Mouse (Mus musculus) inflammation-experienced regulatory T-cells, adult 6 months (primary cell): ENCODE measurements around the gene Macrod2. TPM values are rescaled to one million over a fixed set of nuclear protein-coding genes. Genes with fewer than 3 reads are reported as not detected.
A peak's percentile ranks its signal among the peaks of the same experiment; 100 is the strongest.
"Not testable (repeated sequence)": the region's sequence is repeated elsewhere in the genome, so short reads cannot be mapped to it uniquely, and the experiment has no call there.

Experiments
- ATAC-seq: one replicate; pipeline ENCODE4 v1.8.0; 2017
- polyA plus RNA-seq, 3 experiments: library from polyadenylated mRNA; unstranded; fragments of 100-300 nt; shearing (Covaris generic); gene quantifications; one replicate each; pipeline ENCODE4 v1.2.1; 2017

The Macrod2 gene
- polyA plus RNA-seq, 3 experiments from 2014 or later = not detected

- no peak for ATAC-seq
Measured at GRCm38 (mm10) chr2:140704146-140704545, 309.0 kb downstream of the Macrod2 start.

- no peak for ATAC-seq
Measured at GRCm38 (mm10) chr2:140705278-140705677, 310.2 kb downstream of the Macrod2 start.

DNA sequence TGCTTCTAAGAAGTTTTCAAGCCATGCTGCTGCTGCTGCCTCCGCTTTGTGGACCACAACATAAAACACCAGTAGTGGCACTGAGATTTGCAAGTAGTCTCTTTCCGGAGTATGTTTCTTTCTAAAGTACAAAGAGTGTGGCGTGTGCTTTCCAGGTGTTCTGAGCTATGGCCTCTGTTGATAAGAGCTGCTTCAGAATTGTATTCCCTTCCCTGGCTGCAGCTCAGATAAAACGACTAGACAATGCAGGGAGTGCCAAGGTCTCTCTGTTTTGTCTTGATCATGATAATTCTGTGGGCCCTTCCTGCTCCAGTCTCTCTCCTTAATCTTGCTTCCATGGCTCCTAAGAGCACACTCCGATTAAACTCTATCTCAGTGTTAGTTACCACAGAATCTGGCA, 312.4 kb downstream of the Macrod2 start:
- no peak for ATAC-seq

DNA sequence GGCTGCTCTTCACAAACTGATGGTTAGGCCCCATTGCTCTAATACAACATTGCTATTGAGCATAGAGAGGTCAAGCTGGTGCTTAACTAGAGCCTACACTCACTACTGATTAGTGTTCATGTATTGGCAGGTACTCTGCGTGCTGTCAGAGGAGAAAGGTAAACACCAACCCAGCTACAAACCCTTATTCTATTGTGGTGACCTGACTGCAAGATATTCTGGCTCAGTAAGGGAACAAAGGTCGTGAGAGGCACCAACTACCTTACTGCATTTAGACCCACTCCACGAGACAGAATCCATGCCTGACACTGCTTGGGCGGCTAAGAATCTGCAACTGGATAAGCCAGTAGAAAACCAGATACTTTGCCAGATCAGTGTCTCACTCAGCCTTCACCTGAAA, 320.7 kb downstream of the Macrod2 start:
- no peak for ATAC-seq

DNA sequence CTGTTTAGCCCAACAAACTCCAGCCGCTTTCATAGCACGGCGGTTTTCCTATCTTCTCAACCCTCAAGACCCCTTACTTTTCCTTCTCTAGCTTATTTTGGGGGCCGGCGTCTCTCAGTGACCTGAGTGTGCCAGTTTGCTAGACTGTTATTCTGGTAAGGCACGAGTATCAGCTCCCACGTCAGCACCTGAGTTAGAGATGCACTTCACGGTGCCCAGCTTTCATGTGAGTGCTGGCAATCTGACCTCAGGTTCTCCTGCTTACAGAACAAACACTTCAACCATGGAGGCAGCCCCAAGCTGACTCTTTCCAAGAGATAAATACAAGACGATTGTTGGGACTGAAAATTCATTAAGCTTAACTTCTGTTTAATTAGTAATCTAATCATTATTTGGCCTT, 322.3 kb downstream of the Macrod2 start:
- no peak for ATAC-seq

DNA sequence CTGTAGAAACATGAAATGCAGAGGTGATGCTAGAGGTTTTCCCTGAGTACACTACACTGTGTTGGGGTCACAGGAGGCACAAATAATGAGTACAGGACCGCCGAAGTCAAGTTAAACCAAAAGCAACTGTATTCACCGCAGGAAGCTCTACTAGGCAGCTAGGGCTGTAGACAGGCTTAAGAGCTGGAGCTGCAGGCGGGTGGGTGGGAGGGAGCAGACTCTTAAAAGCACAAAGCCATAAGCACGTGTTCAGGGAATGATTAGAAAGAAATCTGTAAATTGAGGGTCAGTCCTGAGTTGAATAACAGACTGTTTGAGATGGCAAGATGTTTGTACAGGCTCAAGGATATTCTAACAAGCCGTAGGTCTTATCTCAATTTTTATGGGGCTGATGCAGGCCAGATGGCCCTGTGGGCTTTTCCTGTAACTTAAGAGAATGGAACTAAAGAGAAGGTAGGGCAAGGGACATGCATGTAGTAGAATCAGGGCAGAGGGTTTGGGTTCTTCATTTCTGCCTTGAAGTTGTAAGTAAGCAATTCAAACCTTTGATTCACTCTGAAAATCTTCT, 337.6 kb downstream of the Macrod2 start:
- ATAC-seq = no peak

DNA sequence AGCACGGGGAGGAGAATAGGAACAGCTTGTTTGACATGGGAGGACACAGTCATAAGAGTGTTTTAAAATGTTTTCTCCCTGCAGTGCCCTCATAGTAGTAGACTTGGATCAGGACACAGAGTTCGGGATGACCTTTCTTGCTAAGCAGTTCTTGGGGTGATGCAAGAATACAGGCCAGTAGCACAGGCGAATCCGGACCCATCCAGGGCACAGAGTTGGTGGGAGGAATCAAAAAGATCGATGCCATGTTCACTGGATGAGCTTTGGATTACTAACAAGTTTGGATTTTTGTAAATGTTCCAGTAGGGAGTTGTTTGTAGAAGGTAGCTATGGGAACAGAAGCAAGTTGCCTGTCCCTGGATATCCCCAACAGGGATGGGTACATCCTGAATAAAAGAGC, 345.4 kb downstream of the Macrod2 start:
- ATAC-seq = no peak

DNA sequence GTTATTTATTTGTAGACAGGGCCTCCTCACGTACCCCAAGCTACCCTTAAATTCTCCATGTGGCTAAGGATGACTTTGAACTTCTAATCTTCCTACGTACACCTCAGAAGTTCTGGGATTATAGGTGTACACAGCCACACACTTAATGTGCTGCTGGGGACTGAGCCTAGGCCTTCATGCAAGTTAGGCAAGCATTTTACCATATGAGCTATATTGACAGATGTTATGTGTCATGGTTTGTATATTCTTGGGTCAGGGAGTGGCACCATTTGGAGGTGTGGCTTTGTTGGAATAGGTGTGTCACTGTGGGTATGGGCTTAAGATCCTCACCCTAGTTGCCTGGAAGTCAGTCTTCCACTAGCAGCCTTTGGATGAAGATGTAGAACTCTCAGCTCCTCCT, 347.8 kb downstream of the Macrod2 start:
- not testable (repeated sequence) for ATAC-seq

DNA sequence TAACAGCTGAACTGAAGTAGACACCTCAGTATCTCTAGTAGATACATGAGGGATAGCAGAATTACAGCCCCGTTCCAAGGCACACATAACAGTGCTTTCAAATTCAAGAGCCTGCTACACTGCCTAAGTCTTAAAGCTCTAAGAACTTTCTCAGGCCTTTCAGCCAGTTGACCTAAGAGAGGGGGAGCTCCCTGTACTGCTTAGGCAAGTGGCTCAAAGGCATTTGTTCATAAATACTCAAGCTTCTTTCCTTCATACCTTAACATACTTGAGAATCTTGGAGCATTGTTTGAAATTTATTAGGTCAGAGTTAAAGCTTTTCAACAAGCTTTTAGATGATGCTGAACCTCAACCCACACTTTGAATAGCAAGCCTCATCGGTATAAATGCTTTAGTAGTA, 363.8 kb downstream of the Macrod2 start:
- ATAC-seq = no peak

- no peak for ATAC-seq
Measured at GRCm38 (mm10) chr2:140759732-140760131, 364.6 kb downstream of the Macrod2 start.

DNA sequence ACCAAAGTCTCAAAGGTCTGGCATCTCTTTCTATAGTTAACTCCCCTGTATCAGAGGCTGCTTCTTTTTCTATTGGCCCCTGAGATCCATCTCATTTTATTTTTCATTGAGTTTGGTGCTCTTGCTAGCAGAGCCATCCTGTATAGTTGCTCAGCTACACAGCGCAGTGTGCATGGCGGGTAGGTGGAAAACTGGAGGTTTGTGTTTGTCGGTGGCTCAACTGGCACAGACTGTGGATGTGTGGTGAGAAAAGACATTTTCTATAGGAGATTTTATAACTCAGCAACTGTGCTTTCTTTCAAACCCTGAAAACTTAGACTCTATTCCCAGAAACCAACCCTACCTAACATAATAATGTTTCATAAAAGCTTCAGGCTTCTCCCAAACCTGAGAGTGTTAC, 365.0 kb downstream of the Macrod2 start:
- no peak for ATAC-seq

DNA sequence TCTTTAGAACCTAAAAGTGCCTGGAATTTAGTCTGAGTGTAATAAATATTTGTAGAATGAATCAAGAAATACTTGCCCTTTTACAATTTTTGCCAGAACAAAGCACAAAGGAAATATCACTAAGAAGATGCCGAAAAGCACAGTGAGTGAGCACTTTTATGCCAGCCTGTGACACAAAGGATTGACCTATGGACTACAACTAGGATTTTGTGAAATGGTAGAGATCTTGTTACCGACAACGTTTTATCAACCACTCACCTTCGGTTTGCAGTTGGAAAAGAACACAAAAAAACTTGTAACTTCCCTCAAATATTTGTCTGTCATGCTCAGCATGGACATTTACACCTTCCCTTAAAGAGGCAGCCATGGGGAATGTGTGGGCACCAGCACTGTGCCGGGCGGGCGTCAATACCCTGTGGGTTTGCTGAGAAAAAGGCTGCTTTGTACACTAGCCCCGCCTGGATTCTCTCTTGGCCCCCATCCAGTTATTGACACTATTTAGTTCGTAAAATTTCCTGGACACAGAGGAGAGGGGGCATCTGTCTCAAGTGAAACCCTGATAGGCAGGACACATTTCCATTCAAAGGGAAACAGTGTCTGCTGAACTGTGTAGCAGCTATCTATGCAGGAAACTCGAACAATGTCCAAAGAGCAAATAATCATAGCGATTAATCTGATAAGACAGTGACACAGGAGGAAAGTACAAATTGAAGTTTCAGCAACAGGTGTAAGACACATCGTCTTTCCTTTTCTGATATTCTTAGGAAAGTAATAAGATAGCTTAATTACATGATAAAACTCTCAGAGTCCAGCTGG, 368.2 kb downstream of the Macrod2 start:
- ATAC-seq = no peak

DNA sequence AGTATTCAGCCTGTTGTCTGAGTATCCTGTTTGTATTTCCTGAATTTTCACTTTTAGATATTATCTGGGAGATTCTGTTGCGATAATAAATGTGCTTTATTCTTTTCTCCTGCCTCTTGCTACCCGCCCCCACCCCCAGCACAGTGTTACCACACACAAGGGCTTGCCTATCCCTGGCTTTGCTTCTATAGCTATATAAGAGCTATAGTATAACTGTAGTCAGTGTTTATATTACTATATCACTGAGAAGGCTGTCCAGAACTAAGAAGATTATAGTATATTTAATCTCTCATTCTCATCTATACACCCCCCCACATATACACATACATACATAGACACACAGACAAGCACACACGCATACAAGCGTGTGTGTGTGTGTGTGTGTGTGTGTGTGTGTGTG, 374.4 kb downstream of the Macrod2 start:
- no peak for ATAC-seq

GRCm38 (mm10) chr2:140772825-140773224, 377.7 kb downstream of the Macrod2 start:
- ATAC-seq = no peak

GRCm38 (mm10) chr2:140773456-140773855, 378.3 kb downstream of the Macrod2 start:
- ATAC-seq = no peak

DNA sequence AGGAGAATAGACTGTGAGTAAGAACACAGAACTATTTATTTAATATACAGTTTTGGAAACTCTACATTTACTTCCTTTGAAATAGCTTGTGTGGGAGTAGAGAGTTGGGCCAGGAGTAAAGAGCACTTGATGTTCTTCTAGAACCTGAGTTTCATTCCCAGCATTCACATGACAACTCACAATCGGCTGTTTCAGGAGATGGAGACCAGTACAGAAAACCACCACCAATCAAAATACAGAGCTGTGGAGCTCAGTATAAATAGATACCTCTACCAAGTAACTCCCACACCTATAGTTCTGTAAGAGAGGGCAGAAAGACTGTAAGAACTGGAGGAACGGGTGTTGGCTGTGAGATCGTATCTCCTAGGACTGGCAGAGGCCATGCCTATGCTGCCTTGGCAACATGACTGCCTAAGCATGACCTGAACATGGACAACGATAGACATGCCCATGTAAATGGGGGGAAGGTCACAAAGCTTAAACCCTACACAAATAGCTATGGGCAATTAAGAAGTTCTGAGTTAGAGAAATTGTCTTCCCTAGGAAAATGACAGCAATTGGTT, 379.8 kb downstream of the Macrod2 start:
- no peak for ATAC-seq

GRCm38 (mm10) chr2:140775448-140776101, 380.5 kb downstream of the Macrod2 start:
- ATAC-seq = no peak

GRCm38 (mm10) chr2:140778212-140778611, 383.1 kb downstream of the Macrod2 start:
- no peak for ATAC-seq

DNA sequence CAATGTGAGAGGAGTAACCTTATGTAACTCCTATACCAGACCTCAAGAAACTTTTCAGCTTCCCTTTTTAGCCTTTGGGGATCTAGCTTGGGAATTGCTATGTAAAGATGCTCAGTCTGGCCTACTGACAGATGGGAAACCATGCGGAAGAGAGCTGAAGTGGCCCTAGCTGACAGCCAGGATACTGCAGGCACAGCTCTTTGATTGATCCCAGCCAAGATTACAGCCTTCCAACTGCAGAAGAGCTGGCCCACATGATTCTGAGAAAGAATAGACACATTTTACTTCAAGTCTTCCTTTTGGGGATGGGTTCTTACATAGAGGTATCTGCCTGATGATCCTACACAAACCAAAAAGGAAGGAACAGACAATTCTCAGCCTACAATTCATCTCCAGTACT, 387.9 kb downstream of the Macrod2 start:
- ATAC-seq = no peak

- peak; percentile 46 for ATAC-seq
Measured at GRCm38 (mm10) chr2:140784626-140785025, 389.5 kb downstream of the Macrod2 start.

DNA sequence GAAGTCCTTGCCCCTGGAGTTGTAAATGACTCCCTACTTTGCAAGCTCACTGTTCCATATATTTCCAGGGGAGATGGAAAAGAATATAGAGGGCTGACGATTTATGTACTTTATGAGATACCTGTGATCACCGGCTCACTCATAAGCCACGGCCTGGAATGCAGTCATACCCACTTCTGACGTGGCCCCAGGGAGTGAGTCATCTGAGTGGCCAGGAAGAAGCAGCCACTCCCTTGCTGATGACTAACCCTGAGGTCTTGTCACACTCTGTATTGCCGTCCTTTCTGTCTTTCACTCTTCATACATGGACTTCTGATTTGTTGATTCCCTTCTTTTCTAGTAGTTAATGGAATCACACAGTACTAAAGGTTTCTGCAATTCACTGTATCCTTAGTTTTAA, 395.3 kb downstream of the Macrod2 start:
- ATAC-seq = no peak

DNA sequence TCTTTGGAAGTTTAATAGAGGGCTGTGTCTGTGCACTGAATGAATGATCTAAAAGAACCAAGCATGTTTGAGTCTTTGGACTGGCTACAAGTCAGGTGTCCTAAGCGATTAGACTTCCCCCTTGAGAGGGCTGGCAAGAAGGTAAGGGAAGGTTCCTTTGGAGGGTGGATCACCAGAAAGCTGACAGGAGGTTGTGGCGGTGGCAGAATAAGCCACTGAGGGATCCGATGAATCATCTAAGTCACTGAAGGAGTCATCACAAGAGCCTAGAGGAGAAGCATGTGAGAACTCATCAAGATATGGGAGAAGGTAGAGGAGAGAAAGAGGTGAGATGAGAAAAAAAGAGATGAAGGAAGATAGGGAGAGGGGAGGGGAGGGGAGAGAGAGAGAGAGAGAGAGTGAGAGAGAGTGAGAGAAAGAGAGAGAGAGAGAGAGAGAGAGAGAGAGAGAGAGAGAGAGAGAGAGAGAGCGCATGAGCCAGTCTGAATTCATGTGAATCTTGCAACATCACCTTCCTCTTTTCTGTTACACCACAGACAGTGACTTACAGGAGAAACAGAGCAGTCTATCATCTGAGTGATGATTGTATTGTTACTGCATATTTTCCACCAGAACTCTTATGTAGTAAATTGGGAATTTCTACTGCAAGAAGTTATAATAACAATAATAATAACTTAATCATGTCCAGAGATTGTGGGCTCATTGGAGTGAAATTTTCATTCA, 398.9 kb downstream of the Macrod2 start:
- ATAC-seq = no peak

- ATAC-seq = no peak
Measured at GRCm38 (mm10) chr2:140811693-140812092, 416.6 kb downstream of the Macrod2 start.
